Mouse (Mus musculus) right cerebral cortex, adult 2 months (tissue): ENCODE measurements around the gene Hipk4.

Experiments
- DNase-seq, 2 experiments: peaks; one replicate each; pipeline ENCODE4 v3.0.0; 2021 to 2022; ENCODE audit warnings: low spot score in 2 of 2

Gene Hipk4

GRCm38 (mm10) chr7:27540521-27540920 is 17.5 kb downstream of the Hipk4 start:
- DNase-seq, result no peak

DNA sequence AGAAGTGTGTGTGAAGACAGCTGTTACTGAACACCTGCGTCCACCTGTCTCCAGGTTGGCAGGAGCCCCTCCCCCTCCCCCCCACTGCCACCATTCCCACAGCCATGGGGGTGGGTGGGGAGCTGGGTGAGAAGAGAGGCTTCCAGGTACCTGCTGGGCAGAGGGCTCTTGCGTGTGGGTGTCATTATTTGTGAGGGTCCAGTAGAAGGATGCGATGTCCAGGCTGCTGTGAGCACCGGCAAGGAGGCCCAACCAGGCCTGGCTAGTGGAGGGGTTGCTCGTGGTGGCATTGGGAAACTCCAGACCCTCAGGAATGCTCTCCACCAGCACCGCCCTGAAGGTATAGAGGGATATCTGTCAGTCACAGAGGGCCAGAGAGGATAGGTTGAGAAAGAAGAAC is 17.9 kb downstream of the Hipk4 start:
- no peak for DNase-seq

DNA sequence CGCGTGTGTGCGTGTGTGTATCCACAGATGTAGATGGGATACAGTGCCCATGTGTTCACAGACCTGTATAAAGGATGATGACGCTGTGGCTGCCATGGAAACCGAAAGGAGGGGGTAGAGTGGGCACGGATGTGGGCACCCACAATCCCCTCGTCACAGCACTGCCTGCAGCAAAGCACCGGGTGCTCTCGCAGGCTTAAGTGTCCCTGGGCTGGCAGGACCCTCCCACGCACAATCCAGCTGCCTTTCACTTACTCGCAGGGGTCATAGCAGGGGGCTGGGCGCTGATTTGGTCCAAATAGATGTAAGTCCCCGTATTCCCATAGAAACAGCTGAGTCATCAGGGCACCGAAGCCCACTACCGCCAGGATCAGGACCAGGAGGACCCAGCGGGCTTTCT is 18.4 kb downstream of the Hipk4 start:
- peak; percentile 92 to 97 for DNase-seq

DNA sequence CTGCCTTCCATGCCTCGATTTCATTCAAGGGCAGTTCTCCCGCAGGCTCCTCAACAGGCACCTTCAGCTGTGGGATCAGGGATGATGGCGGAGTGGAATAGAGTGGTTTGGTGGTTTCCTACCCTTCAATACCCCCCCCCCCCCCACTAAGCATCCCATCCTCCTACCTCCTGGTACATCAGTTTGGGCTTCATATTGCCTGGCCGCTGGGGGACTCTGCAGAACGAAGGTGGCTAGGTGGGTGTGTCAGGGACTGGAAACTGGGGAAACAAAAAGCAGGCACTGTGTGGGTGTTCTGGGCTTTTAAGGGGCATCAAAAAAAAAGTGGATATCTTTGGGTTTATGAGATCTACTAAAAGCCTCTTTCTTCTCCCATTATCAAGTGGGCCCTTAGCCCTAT is 18.9 kb downstream of the Hipk4 start:
- no peak for DNase-seq

DNA sequence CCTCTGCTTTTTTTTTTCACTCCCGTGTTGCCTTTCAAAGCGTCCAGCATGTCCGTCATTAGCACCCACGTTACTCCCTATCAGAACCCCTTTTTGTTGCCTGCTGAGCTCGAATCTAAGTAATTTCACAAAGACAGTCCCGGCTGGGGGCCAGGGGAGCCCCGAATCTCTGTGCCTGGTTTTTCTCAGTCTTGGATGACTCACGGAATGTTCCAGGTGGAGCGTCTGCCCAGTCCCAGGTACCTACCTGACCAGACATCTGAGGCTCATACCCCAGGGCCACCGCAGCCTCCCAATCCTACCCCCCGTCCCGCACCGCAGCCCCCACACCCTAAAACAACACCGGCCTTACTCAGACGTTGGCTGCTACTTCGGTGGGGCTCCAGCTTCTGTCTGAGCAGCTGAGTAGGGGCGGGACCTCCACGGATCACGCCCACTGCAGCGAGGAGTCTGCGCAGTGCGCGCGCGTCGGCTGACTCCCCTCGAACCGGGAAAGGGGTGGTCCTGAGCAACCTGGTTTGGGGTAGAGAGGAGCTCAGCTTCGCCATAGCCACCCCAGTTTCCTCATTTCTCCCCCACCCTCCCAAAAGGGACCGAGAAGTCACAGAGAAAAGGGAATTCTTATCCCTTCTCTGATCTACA is 19.4 kb downstream of the Hipk4 start:
- peak; percentile 90 to 91 for DNase-seq

DNA sequence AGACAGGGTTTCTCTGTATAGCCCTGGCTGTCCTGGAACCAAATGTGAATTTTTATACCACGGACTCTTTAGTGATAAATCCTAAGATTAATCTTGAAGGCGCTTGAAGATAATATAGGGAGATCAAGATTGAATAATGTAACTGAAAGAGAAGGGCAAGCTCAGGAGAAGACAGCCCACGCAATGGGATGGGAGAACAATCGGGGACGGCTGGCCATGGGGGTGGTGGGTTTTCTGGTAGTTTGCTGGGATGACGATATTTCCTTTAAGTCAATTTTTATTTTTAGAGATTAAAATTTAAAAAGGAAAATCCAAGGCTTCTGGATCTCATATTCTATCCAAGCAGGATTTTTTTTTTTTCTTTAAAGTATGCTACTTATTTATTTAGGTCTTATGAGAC is 20.0 kb downstream of the Hipk4 start:
- no peak for DNase-seq

DNA sequence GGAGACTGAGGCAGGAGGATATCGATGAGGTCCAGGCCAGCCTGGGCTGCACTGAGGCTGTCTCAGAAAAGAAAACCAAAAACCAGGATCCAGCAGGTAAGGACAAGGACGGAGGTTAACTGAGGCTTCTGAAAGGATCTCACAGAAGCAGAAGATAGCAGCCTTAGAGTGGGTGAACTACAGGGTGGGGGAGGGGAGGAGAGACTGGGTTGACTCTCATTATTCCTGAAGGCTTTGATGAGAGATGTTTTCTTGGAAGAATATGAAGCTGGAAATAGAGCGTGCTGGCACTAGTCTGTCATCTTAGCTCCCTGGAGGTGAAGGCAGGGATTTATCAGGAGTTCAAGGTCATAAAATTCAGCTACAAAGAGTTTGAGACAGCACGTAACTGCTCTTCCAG is 20.8 kb downstream of the Hipk4 start:
- no peak for DNase-seq

DNA sequence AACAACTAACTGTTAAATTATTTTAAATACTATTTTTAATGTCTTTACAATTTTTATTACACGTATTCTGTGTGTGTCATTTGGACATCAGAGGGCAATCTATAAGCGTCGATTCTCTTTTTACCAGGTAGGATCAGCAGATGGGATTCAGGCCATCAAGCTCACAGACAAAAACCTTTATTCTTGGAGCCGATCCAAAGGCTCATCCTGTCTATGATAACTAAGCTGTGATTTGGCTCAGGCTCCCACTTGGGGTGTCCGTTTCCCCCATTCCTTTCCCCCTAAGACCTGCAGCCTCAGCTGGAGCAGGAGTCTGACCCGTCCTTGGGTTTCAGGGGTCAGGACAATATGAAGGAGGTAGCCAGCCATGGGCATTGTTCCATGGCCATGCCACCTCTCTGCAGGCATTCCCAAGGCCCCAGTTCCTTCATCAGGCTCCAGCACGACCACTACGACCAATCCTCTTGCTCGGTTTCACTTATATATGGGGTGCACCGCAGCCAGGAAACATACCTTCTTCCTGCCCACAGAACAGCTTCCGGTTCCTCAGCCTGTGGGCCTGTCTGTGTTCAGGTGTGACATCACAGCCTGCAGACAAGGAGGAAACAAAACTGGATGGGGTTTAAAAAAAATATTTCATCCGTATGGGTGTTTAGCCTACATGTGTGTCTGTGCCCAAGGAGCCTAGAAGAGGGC is 21.8 kb downstream of the Hipk4 start:
- no peak for DNase-seq

DNA sequence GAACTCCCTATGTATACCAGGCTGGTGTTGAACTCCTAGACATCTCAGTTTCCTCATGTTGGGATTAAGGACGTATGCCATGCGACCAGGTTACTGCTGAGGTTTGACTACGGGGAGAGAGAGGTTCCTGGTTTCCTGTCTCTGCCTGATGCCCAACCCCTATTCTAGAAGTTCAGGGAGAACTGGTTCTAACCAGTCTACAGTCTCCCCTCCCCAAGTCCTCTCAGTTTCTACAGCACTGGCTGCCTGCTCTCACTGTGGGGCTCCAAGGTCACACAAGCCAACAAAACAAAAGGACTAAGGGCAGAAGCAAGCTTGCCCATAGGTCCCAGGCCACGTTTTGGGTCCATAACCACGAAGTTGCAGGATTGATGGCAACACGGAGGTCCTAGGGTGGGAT is 26.5 kb downstream of the Hipk4 start:
- no peak for DNase-seq

- DNase-seq, result no peak
Measured at GRCm38 (mm10) chr7:27552070-27552469, 29.0 kb downstream of the Hipk4 start.

- peak; percentile 96 to 98 for DNase-seq
Measured at GRCm38 (mm10) chr7:27552931-27553513, 30.0 kb downstream of the Hipk4 start, which contains the start of the genes Pld3 and 2310022A10Rik. Pld3 (minus strand) TSS chr7:27553218. 2310022A10Rik (plus strand) TSS chr7:27553233.

- no peak for DNase-seq
Measured at GRCm38 (mm10) chr7:27560291-27560887, 37.3 kb downstream of the Hipk4 start.

GRCm38 (mm10) chr7:27560978-27561377 is 37.9 kb downstream of the Hipk4 start:
- no peak for DNase-seq

DNA sequence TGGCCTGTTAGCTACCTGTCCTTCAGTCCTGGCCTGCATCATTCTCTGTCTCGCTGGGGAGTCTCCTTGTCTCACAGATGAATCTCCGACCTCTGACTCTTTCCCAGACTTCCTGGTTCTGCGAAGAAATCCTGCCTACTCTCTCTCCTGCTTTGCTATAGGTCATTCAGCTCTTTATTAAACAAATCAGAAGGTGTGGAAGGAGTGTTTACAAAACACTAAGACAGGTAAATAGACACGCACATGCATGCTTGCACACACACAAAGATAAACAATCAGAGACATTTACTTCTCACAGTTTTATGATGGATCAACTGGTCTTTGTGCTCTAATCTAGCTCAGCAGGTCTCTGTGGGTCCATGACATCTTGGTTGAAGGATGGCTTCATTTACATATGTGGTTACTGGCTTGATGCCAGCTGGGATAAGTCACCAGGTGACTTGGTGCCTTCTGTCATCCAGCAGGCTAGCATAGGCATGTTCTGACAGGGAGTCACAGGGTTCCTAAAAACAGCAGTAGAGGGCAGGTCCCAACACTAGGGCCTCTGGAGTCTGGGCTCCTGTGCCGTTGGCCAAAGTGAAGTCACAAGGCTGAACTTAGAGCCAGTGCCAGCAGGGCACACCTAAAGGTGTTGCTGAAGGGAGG is 46.6 kb downstream of the Hipk4 start:
- DNase-seq, result no peak

DNA sequence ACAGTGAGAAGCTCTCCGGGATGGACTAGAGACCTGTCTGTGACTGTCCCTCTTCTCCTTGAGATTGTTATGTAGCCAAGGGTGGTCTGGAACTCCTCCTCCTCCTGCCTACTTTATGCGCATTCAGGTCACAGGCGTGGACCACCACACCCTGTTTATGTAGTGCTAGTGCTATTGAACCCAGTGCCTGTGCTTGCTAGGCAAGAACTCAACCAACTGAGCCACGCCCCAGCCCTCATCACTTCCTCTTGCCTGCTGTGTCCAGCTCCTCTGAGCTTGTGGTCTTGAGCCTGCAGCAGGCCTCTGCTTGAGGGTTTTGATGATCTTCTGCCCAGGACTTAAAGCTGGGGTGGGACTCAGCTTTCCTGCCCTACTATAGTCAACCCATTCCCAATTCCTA is 49.1 kb downstream of the Hipk4 start:
- no peak for DNase-seq

DNA sequence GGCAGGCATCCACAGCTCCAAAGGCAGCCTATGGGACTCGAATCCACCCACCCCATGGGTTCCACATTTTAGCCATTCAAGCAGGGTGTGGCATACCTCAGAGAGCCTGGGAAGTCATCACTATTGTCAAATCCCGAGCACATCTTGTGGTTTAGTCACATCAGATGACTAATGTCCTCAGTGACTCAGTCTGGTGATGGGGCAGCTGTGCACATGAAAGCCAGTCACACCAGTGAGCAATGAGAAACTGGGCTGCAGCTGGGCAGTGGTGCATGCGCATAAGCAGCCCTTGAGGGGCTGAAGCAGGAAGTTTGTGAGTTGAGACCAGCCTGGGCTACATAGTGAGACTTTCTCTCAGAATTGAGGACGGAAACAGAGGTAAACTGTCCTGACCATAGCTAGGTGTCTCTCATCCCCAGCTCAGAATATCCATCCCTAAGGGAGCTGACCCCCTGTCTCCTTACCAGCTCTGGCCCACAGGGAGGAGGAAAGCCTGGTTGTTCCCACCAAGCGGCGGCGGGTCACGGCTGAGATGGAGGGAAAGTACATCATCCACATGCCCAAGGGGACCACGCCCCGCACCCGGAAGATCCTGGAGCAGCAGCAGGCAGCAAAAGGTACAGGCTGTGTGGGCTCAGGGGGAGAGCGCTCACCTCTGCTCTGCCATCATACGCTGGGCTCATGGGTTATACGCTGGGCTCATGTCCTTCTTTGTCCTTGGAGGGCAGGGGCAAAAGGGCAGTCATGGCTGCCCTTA is 51.2 kb downstream of the Hipk4 start:
- peak; percentile 20 to 22 for DNase-seq

DNA sequence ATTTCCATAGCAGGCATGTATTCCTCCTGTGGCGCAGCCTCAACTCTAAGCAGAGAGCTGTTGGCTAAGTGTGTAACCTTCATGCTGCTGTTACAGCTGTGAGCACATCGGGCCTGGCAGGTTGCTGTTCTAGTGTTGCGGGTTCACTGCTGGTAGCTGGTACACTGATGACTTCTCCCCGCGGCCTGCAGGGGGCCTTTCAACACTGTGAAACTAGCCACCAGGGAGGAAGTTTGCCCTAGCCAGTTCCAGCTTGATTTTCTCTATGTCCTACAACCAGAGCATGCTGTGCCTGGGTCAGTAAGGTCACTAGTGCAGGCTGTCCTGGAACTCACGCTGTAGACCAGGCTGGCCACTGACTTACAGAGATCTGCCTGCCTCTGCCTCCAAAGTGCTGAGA is 53.8 kb downstream of the Hipk4 start:
- no peak for DNase-seq

DNA sequence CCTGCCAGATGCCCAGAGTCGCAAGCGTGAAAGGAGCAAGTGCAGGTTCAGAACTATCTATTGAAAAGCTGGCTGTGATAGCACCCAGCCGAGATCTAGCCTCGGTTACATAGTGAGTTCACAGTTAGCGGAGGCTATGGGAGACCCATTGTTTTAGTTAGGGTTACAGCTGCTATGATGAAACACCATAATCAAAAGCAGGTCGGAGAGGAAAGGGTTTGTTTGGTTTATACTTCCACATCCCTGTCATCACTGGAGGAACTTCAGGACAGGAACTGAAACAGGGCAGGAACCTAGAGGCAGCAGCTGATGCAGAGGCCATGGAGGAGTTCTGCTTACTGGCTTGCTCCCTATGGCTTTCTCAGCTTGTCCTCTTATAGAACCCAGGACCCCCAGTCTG is 54.5 kb downstream of the Hipk4 start:
- no peak for DNase-seq

DNA sequence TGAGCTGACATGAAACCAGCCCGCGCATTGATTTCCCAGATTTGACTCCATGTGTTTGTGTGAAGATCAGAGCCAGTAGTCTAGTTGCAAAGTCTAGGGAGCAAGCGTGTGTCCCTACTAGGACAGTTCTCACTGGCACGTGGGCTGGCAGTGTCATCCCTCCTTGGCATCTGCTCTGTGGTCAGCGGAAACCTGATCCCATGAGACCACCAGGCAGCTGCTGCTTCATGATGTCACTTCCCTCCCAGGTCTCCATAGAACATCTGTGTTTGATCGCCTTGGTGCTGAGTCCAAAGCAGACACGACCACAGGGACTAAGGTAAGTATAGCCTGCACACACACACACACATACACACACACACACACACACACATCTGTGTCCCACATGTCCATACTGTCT is 55.4 kb downstream of the Hipk4 start:
- no peak for DNase-seq

GRCm38 (mm10) chr7:27580380-27581174 is 57.5 kb downstream of the Hipk4 start:
- DNase-seq, result no peak
